Mouse (Mus musculus) intestine, embryonic 16.5 days (tissue): ENCODE data around the gene Meltf. TPM values are rescaled to one million over a fixed set of nuclear protein-coding genes. Genes with fewer than 3 reads are reported as not detected.

Experiments used
- polyA plus RNA-seq: library from polyadenylated mRNA; unstranded; fragments of >200 nt; fragmentation: Nextera tagmentation; extraction: Ambion mirVana; gene quantifications from 2 replicates; pipeline ENCODE4 v1.2.1, GENCODE M21; 2015

Meltf gene
- polyA plus RNA-seq, 1 experiment from 2014 or later = 106 TPM

Other genes starting within 250 kb of the Meltf start
- 14.1 and 17.1 TPM in 2 replicates for gene Dlg1, start 215.4 kb upstream of the Meltf start, polyA plus RNA-seq
- gene Pigz, start 55.0 kb downstream of the Meltf start, polyA plus RNA-seq = 0.40 and 0.70 TPM in 2 replicates
- gene 0610012G03Rik, start 69.7 kb downstream of the Meltf start, polyA plus RNA-seq = 140 and 155 TPM in 2 replicates
- gene Ncbp2, start 69.7 kb downstream of the Meltf start, polyA plus RNA-seq = 63.8 and 72.2 TPM in 2 replicates
- gene Senp5, start 124.5 kb downstream of the Meltf start, polyA plus RNA-seq = 9.1 and 9.8 TPM in 2 replicates
- gene Pak2, start 200.5 kb downstream of the Meltf start, polyA plus RNA-seq = 34.5 and 34.6 TPM in 2 replicates
- 108 and 109 TPM in 2 replicates for gene Pigx, start 220.9 kb downstream of the Meltf start, polyA plus RNA-seq
- gene Cep19, start 221.0 kb downstream of the Meltf start, polyA plus RNA-seq = 26.1 and 29.3 TPM in 2 replicates